Mouse (Mus musculus): ENCODE data around the gene Ankrd36.

DNA sequence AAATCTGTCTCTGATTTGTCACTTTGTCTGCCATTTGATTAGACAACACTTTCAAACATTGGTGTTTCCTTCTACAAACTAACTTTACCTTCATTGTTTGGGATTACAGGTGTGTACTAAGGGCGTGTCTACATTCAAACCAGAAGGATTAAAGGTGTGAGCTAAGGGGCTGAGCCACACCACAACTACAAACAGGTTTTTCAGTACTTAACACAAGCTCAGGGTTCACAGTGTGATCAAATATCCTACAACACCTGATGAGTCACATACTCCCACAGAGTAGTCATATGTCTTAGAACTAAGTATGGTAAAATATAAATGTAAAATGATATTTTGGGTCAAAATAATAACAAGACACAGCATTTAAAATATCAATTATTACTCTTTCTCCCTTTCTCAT, 17.6 kb upstream of the Ankrd36 start:
- TF ChIP-seq CTCF (IDR thresholded peaks at IDR 0.05; ENCODE audit: low read depth, low read length) (no peak), POLR2A (IDR thresholded peaks at IDR 0.05; ENCODE audit: extremely low read depth, insufficient read depth, low read length) (no peak)
